Comparison of ENCODE assay signal across 7 mouse cellular contexts in the genomic region with DNA sequence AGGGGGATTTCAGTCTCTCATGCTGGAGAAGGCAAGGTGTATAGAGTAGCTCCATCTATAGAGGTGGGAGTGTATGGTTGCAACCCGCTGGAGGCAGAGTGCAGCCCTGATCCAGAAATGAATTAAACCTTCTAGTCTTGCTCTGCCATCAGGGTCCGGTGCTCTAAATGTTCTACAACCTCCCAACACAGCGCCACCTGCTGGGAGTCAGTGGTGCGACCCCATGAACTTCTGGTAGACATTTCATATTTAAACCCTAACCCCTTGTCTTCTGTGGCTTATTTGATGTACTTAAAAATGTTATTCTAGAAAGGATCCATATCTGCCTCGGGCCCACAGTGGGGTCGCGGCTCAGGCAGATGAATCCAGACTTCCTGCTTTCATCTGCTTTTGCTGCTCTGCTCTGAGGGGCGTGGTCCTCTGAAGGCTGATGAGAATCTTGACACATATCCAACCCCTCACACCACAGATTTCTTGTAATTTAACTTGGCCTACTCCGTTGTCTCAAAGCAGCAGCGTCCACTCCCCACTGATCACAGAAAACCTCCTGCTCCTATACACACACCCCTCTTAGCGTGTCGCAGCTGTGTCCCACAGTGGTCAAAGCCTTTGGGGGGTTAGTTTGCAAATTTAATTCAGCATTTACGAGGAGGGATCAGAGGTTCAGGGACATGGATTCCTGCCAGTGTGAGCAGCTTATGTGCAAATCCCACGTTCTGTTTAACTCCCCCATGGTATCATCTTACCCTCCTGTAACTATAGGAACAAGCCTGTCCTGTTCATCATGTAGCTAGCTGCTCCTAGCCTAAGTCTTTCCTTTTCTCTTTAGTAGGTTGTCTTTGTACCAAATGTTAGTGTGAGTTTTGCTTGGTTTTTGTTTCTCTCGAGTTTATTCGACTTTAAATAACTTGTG. TPM values are rescaled to one million over a fixed set of nuclear protein-coding genes. Genes with fewer than 3 reads are reported as not detected.
DNase-seq lines count a peak whose midpoint lies in the region; ATAC-seq and TF ChIP-seq lines count a peak whose summit lies in the region.

No protein-coding gene starts in this region.

- peak; percentile 47 for DNase-seq in ES-E14 (ENCODE audit: low read depth, low spot score)
- peak; percentile 33 for DNase-seq in lung, adult 2 months
- peak; percentile 50 for DNase-seq in thymus, adult 2 months

- H3K9me3 ChIP-seq in hindbrain, embryonic 15.5 days, result no peaks in the 10 kb centered on the region
- H3K9me3 ChIP-seq in hindbrain, embryonic 12.5 days (replicated peaks), result no peaks in the 10 kb centered on the region
- H3K9me3 ChIP-seq in ES-E14 (ENCODE audit: control insufficient read depth, insufficient read depth, low read depth, low read length), result no peaks in the 10 kb centered on the region
- H3K9me3 ChIP-seq in forebrain, embryonic 13.5 days (replicated peaks), result no peaks in the 10 kb centered on the region

- H3K4me3 ChIP-seq in hindbrain, embryonic 15.5 days, result no peak overlapping the region
- no peak overlapping the region for H3K4me3 ChIP-seq in hindbrain, embryonic 12.5 days
- H3K4me3 ChIP-seq in ES-E14 (ENCODE audit: insufficient read depth in 1 of 2, low read depth in 1 of 2, low read length in 2 of 2, poor library complexity in 1 of 2, severe bottlenecking in 1 of 2), result no peak overlapping the region
- H3K4me3 ChIP-seq in bone marrow macrophage, adult 2 months (ENCODE audit: insufficient read depth, low read length), result no peak overlapping the region
- no peak overlapping the region for H3K4me3 ChIP-seq in lung, adult 2 months (replicated peaks; ENCODE audit: extremely low read depth, low read depth, low read length)
- no peak overlapping the region for H3K4me3 ChIP-seq in thymus, adult 2 months (ENCODE audit: control insufficient read depth, insufficient read depth, low read length)
- H3K4me3 ChIP-seq in forebrain, embryonic 13.5 days, result no peak overlapping the region

- H3K27me3 ChIP-seq in hindbrain, embryonic 15.5 days, result no peaks in the 10 kb centered on the region
- H3K27me3 ChIP-seq in hindbrain, embryonic 12.5 days, result no peaks in the 10 kb centered on the region
- no peaks in the 10 kb centered on the region for H3K27me3 ChIP-seq in thymus, adult 2 months (ENCODE audit: control insufficient read depth, insufficient read depth, low read length)
- H3K27me3 ChIP-seq in forebrain, embryonic 13.5 days, result no peaks in the 10 kb centered on the region

- no peak for TF ChIP-seq POLR2A in bone marrow macrophage, adult 2 months (IDR thresholded peaks at IDR 0.05; ENCODE audit: borderline replicate concordance, low read depth, low read length)
- TF ChIP-seq POLR2A in lung, adult 2 months (IDR thresholded peaks at IDR 0.05; ENCODE audit: borderline replicate concordance, extremely low read depth, low read depth, low read length), result no peak
- no peak for TF ChIP-seq POLR2A in thymus, adult 2 months (IDR thresholded peaks at IDR 0.05; ENCODE audit: control insufficient read depth, extremely low read depth, insufficient read depth, low read length, poor library complexity)

- no peaks in the 10 kb centered on the region for H3K36me3 ChIP-seq in hindbrain, embryonic 15.5 days
- H3K36me3 ChIP-seq in hindbrain, embryonic 12.5 days, result no peaks in the 10 kb centered on the region
- no peaks in the 10 kb centered on the region for H3K36me3 ChIP-seq in ES-E14 (ENCODE audit: control insufficient read depth, insufficient read depth, low read length, poor library complexity, severe bottlenecking)
- H3K36me3 ChIP-seq in thymus, adult 2 months (ENCODE audit: control insufficient read depth, insufficient read depth, low read length), result no peaks in the 10 kb centered on the region
- no peaks in the 10 kb centered on the region for H3K36me3 ChIP-seq in forebrain, embryonic 13.5 days (ENCODE audit: poor library complexity, severe bottlenecking)

- no peak overlapping the region for H3K9ac ChIP-seq in hindbrain, embryonic 15.5 days
- no peak overlapping the region for H3K9ac ChIP-seq in hindbrain, embryonic 12.5 days
- no peak overlapping the region for H3K9ac ChIP-seq in ES-E14 (ENCODE audit: insufficient read depth, low read depth, low read length, poor library complexity, severe bottlenecking)
- no peak overlapping the region for H3K9ac ChIP-seq in forebrain, embryonic 13.5 days

- ATAC-seq in hindbrain, embryonic 15.5 days (ENCODE audit: low FRiP score, low read depth), result no peak
- no peak for ATAC-seq in hindbrain, embryonic 12.5 days (ENCODE audit: low FRiP score)
- no peak for ATAC-seq in forebrain, embryonic 13.5 days

- no peak overlapping the region for H3K4me2 ChIP-seq in hindbrain, embryonic 15.5 days
- H3K4me2 ChIP-seq in hindbrain, embryonic 12.5 days (replicated peaks), result no peak overlapping the region
- H3K4me2 ChIP-seq in forebrain, embryonic 13.5 days, result no peak overlapping the region

- H3K4me1 ChIP-seq in hindbrain, embryonic 15.5 days (replicated peaks), result no peaks in the 10 kb centered on the region; the same call in 1 of the 2 replicates
- no peaks in the 10 kb centered on the region for H3K4me1 ChIP-seq in hindbrain, embryonic 12.5 days
- H3K4me1 ChIP-seq in ES-E14 (ENCODE audit: control insufficient read depth in 2 of 2, insufficient read depth in 2 of 2, low read length in 2 of 2, poor library complexity in 1 of 2), result peaks cover 0 to 2% of the 10 kb centered on the region in 2 experiments; a peak in 1 of 4 replicates
- H3K4me1 ChIP-seq in bone marrow macrophage, adult 2 months (ENCODE audit: control insufficient read depth, insufficient read depth, low read length), result peaks cover 64% of the 10 kb centered on the region
- H3K4me1 ChIP-seq in lung, adult 2 months (ENCODE audit: control insufficient read depth, insufficient read depth, low read length), result no peaks in the 10 kb centered on the region
- H3K4me1 ChIP-seq in thymus, adult 2 months (replicated peaks; ENCODE audit: control insufficient read depth, insufficient read depth, low read length), result no peaks in the 10 kb centered on the region
- H3K4me1 ChIP-seq in forebrain, embryonic 13.5 days, result no peaks in the 10 kb centered on the region

- TF ChIP-seq CTCF in bone marrow macrophage, adult 2 months (IDR thresholded peaks at IDR 0.05; ENCODE audit: low read depth, low read length), result peak; percentile 84
- peak; percentile 49; the same call in 1 of the 2 replicates for TF ChIP-seq CTCF in lung, adult 2 months (IDR thresholded peaks at IDR 0.05; ENCODE audit: insufficient read depth, low read length)
- no peak for TF ChIP-seq CTCF in thymus, adult 2 months (IDR thresholded peaks at IDR 0.05; ENCODE audit: borderline replicate concordance, control insufficient read depth, extremely low read depth, insufficient read depth, low read length, poor library complexity)

- in situ Hi-C loops in ES-E14 (cut with MboI; ENCODE audit: low sequenced_read_pairs in 2 of 2, unreplicated experiment in 2 of 2), result no loop called here

- H3K27ac ChIP-seq in hindbrain, embryonic 15.5 days (replicated peaks), result peak overlapping the region; percentile 51; the same call in 1 of the 2 replicates
- H3K27ac ChIP-seq in hindbrain, embryonic 12.5 days, result no peak overlapping the region
- no peak overlapping the region for H3K27ac ChIP-seq in ES-E14 (ENCODE audit: insufficient read depth, low read depth, low read length, poor library complexity, severe bottlenecking)
- H3K27ac ChIP-seq in bone marrow macrophage, adult 2 months (ENCODE audit: insufficient read depth, low read depth, low read length), result peak overlapping the region; percentile 73
- H3K27ac ChIP-seq in thymus, adult 2 months (ENCODE audit: control insufficient read depth, insufficient read depth, low read length), result no peak overlapping the region
- no peak overlapping the region for H3K27ac ChIP-seq in forebrain, embryonic 13.5 days

- 70% methylated on average over 16 of the region's 16 CpGs for WGBS in hindbrain, embryonic 15.5 days
- WGBS in hindbrain, embryonic 12.5 days, result 69% methylated on average over 16 of the region's 16 CpGs
- WGBS in lung, adult 2 months, result 65% methylated on average over 16 of the region's 16 CpGs
- 74% methylated on average over 16 of the region's 16 CpGs for WGBS in thymus, adult 2 months
- 71% methylated on average over 16 of the region's 16 CpGs for WGBS in forebrain, embryonic 13.5 days

RNA-seq across cellular contexts. Expression of gene Nlrp3, which starts 3.9 kb away (rescaled TPM):
- polyA plus RNA-seq in hindbrain, embryonic 15.5 days (2015; fragmentation: Nextera tagmentation; extraction: Ambion mirVana), result 0.23 and 0.25 TPM in 2 replicates
- 0.34 and 0.85 TPM in 2 replicates for polyA plus RNA-seq in hindbrain, embryonic 12.5 days (2016; fragmentation: Nextera tagmentation; extraction: Ambion mirVana)
- total RNA-seq in ES-E14 (2012; rRNA removed), result 0.09 and 0.21 TPM in 2 replicates
- 50.6 and 52.3 TPM in 2 replicates for polyA plus RNA-seq in bone marrow macrophage, adult 2 months (2012; ENCODE audit: insufficient read depth, insufficient read length, missing spikeins)
- polyA plus RNA-seq in lung, adult 2 months (2012; rRNA removed), result 1.6 and 2.2 TPM in 2 replicates
- polyA plus RNA-seq in thymus, adult 2 months (2012; rRNA removed), result 0.41 and 0.70 TPM in 2 replicates
- polyA plus RNA-seq in forebrain, embryonic 13.5 days (2015; fragmentation: Nextera tagmentation; extraction: Ambion mirVana), result 0.08 and 0.09 TPM in 2 replicates

RNA-seq across cellular contexts. Expression of gene Zkscan17, which starts 10.9 kb away (rescaled TPM):
- 13.9 and 14.7 TPM in 2 replicates for polyA plus RNA-seq in hindbrain, embryonic 15.5 days (2015; fragmentation: Nextera tagmentation; extraction: Ambion mirVana)
- 24.2 and 26.0 TPM in 2 replicates for polyA plus RNA-seq in hindbrain, embryonic 12.5 days (2016; fragmentation: Nextera tagmentation; extraction: Ambion mirVana)
- 22.5 and 22.6 TPM in 2 replicates for total RNA-seq in ES-E14 (2012; rRNA removed)
- polyA plus RNA-seq in bone marrow macrophage, adult 2 months (2012; ENCODE audit: insufficient read depth, insufficient read length, missing spikeins), result 20.2 and 24.1 TPM in 2 replicates
- polyA plus RNA-seq in lung, adult 2 months (2012; rRNA removed), result 12.7 and 12.9 TPM in 2 replicates
- polyA plus RNA-seq in thymus, adult 2 months (2012; rRNA removed), result 15.9 and 21.1 TPM in 2 replicates
- 20.4 and 23.9 TPM in 2 replicates for polyA plus RNA-seq in forebrain, embryonic 13.5 days (2015; fragmentation: Nextera tagmentation; extraction: Ambion mirVana)

RNA-seq across cellular contexts. Expression of gene Olfr222, which starts 38.6 kb away (rescaled TPM):
- polyA plus RNA-seq in hindbrain, embryonic 15.5 days (2015; fragmentation: Nextera tagmentation; extraction: Ambion mirVana), result not detected in 2 replicates
- not detected in 2 replicates for polyA plus RNA-seq in hindbrain, embryonic 12.5 days (2016; fragmentation: Nextera tagmentation; extraction: Ambion mirVana)
- not detected in 2 replicates for total RNA-seq in ES-E14 (2012; rRNA removed)
- not detected in 2 replicates for polyA plus RNA-seq in bone marrow macrophage, adult 2 months (2012; ENCODE audit: insufficient read depth, insufficient read length, missing spikeins)
- polyA plus RNA-seq in lung, adult 2 months (2012; rRNA removed), result not detected in 2 replicates
- polyA plus RNA-seq in thymus, adult 2 months (2012; rRNA removed), result 0.06 and 0.18 TPM in 2 replicates
- polyA plus RNA-seq in forebrain, embryonic 13.5 days (2015; fragmentation: Nextera tagmentation; extraction: Ambion mirVana), result not detected in 2 replicates

RNA-seq across cellular contexts. Expression of gene Olfr223, which starts 55.6 kb away (rescaled TPM):
- not detected in 2 replicates for polyA plus RNA-seq in hindbrain, embryonic 15.5 days (2015; fragmentation: Nextera tagmentation; extraction: Ambion mirVana)
- polyA plus RNA-seq in hindbrain, embryonic 12.5 days (2016; fragmentation: Nextera tagmentation; extraction: Ambion mirVana), result not detected in 2 replicates
- not detected in 2 replicates for total RNA-seq in ES-E14 (2012; rRNA removed)
- not detected in 2 replicates for polyA plus RNA-seq in bone marrow macrophage, adult 2 months (2012; ENCODE audit: insufficient read depth, insufficient read length, missing spikeins)
- polyA plus RNA-seq in lung, adult 2 months (2012; rRNA removed), result not detected in 2 replicates
- not detected in 2 replicates for polyA plus RNA-seq in thymus, adult 2 months (2012; rRNA removed)
- polyA plus RNA-seq in forebrain, embryonic 13.5 days (2015; fragmentation: Nextera tagmentation; extraction: Ambion mirVana), result not detected in 2 replicates

Comparison
In these comparisons a context has a peak if more than half of its experiments do, and no peak if none do; other contexts are left out.
1. H3K27ac ChIP-seq: peak in hindbrain, embryonic 15.5 days (single experiment) and bone marrow macrophage, adult 2 months (single experiment); none in hindbrain, embryonic 12.5 days (single experiment), ES-E14 (single experiment), thymus, adult 2 months (single experiment) and forebrain, embryonic 13.5 days (single experiment).
2. RNA of gene Nlrp3, which starts 3.9 kb away (polyA plus RNA-seq): 50.6 to 52.3 TPM in bone marrow macrophage, adult 2 months; 1.6 to 2.2 TPM in lung, adult 2 months, 0.41 to 0.70 TPM in thymus, adult 2 months, 0.34 to 0.85 TPM in hindbrain, embryonic 12.5 days, 0.23 to 0.25 TPM in hindbrain, embryonic 15.5 days and 0.08 to 0.09 TPM in forebrain, embryonic 13.5 days; every median in the first group is over 10 times any median in the second.
3. Peak in every context shown above with its lines, with median percentiles within 50 percentile points of each other: DNase-seq.